ENCODE assay signal across 14 mouse cellular contexts in the genomic region with DNA sequence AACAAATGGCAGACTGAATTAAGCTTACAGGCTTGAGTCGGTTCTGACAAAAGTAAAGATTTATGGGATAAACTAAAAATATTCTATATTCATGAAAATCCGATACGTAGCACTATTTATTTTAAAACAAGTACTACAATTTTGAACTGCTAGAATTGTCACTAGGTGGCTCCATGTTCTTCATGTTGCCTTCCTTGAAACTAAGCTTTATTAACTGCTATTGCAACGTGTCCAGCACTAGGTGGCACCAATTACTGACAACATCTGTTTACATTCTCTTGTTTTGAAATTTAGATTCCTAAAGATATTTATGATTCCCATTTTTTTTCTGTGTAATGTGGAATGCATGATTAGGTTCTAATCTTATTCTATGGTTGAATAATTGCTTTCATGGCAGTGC.
A peak's percentile ranks its signal among the peaks of the same experiment; 100 is the strongest.
DNase-seq lines count a peak whose midpoint lies in the region; ATAC-seq and TF ChIP-seq lines count a peak whose summit lies in the region.
"Had no signal": no experiment of that assay in that cellular context is flagged by ENCODE, and none has a peak within 500 bp of the region (broad histone marks: within the 10 kb centered on the region; RNA-seq: fewer than 3 reads in every experiment).

No protein-coding gene starts in this region.

- DNase-seq in embryonic facial prominence, embryonic 11.5 days (ENCODE audit: low spot score): peak; percentile 0
- no peak for DNase-seq in embryonic facial prominence, embryonic 10.5 days (ENCODE audit: low spot score)
- no peak for DNase-seq in layer of hippocampus, adult 2 months (ENCODE audit: low spot score in 2 of 2)
- no peak for DNase-seq in layer of hippocampus, adult 8-10 months (ENCODE audit: low spot score in 2 of 2)
- peak; percentile 9 for DNase-seq in right cerebral cortex, postnatal 14 days
- no peak for DNase-seq in right cerebral cortex, postnatal 25 days
- DNase-seq in stomach, postnatal 0 days (ENCODE audit: low spot score): no peak
- DNase-seq in adrenal gland, adult 8-10 months: no peak

- no peak overlapping the region for H3K4me3 ChIP-seq in embryonic facial prominence, embryonic 11.5 days (ENCODE audit: low read depth, low read length)
- H3K4me3 ChIP-seq in embryonic facial prominence, embryonic 10.5 days: no peak overlapping the region
- H3K4me3 ChIP-seq in layer of hippocampus, adult 2 months: no peak overlapping the region
- no peak overlapping the region for H3K4me3 ChIP-seq in stomach, postnatal 0 days (ENCODE audit: low read depth, low read length)
- H3K4me3 ChIP-seq: embryonic facial prominence, embryonic 13.5 days; limb, embryonic 12.5 days had no signal

- no peaks in the 10 kb centered on the region for H3K27me3 ChIP-seq in embryonic facial prominence, embryonic 11.5 days (ENCODE audit: control insufficient read depth, insufficient read depth, low read length)
- H3K27me3 ChIP-seq in embryonic facial prominence, embryonic 10.5 days (replicated peaks; ENCODE audit: low read depth, poor library complexity, severe bottlenecking): no peaks in the 10 kb centered on the region
- no peaks in the 10 kb centered on the region for H3K27me3 ChIP-seq in stomach, postnatal 0 days (ENCODE audit: control insufficient read depth, insufficient read depth, low read length)
- H3K27me3 ChIP-seq: CH12.LX; embryonic facial prominence, embryonic 13.5 days; limb, embryonic 12.5 days had no signal

- H3K36me3 ChIP-seq in embryonic facial prominence, embryonic 11.5 days (replicated peaks; ENCODE audit: control insufficient read depth, insufficient read depth, low read depth, low read length): no peaks in the 10 kb centered on the region
- H3K36me3 ChIP-seq in embryonic facial prominence, embryonic 10.5 days (replicated peaks): no peaks in the 10 kb centered on the region
- no peaks in the 10 kb centered on the region for H3K36me3 ChIP-seq in stomach, postnatal 0 days (ENCODE audit: control insufficient read depth, insufficient read depth, low read length)
- H3K36me3 ChIP-seq: embryonic facial prominence, embryonic 13.5 days; limb, embryonic 12.5 days had no signal

- TF ChIP-seq CTCF in layer of hippocampus, adult 2 months (conservative IDR thresholded peaks at IDR 0.05): peak; percentile 71
- TF ChIP-seq CTCF in stomach, postnatal 0 days (IDR thresholded peaks at IDR 0.05; ENCODE audit: low read depth): peak; percentile 25

- H3K9me3 ChIP-seq in embryonic facial prominence, embryonic 11.5 days (replicated peaks; ENCODE audit: control insufficient read depth, low read length): no peaks in the 10 kb centered on the region
- H3K9me3 ChIP-seq in embryonic facial prominence, embryonic 10.5 days: no peaks in the 10 kb centered on the region
- no peaks in the 10 kb centered on the region for H3K9me3 ChIP-seq in stomach, postnatal 0 days (ENCODE audit: control insufficient read depth, low read length)
- H3K9me3 ChIP-seq: embryonic facial prominence, embryonic 13.5 days; limb, embryonic 12.5 days had no signal

- no peak overlapping the region for H3K9ac ChIP-seq in embryonic facial prominence, embryonic 11.5 days (replicated peaks; ENCODE audit: low read length)
- no peak overlapping the region for H3K9ac ChIP-seq in stomach, postnatal 0 days (ENCODE audit: low read length)
- H3K9ac ChIP-seq: embryonic facial prominence, embryonic 13.5 days; limb, embryonic 12.5 days had no signal

- no peak for TF ChIP-seq EP300 in stomach, postnatal 0 days (optimal IDR thresholded peaks at IDR 0.05)

- no peak overlapping the region for H3K27ac ChIP-seq in embryonic facial prominence, embryonic 11.5 days (replicated peaks; ENCODE audit: low read depth, low read length)
- no peak overlapping the region for H3K27ac ChIP-seq in embryonic facial prominence, embryonic 10.5 days (replicated peaks)
- H3K27ac ChIP-seq in layer of hippocampus, adult 2 months: no peak overlapping the region
- no peak overlapping the region for H3K27ac ChIP-seq in stomach, postnatal 0 days (replicated peaks)
- H3K27ac ChIP-seq: embryonic facial prominence, embryonic 13.5 days; limb, embryonic 12.5 days had no signal

- H3K4me2 ChIP-seq in embryonic facial prominence, embryonic 11.5 days (ENCODE audit: low read depth, low read length): no peak overlapping the region
- H3K4me2 ChIP-seq in stomach, postnatal 0 days (replicated peaks; ENCODE audit: low read depth): no peak overlapping the region
- H3K4me2 ChIP-seq: embryonic facial prominence, embryonic 13.5 days; limb, embryonic 12.5 days had no signal

- 75% methylated on average over 4 of the region's 4 CpGs for WGBS in embryonic facial prominence, embryonic 11.5 days
- WGBS in embryonic facial prominence, embryonic 10.5 days: 72% methylated on average over 4 of the region's 4 CpGs
- 61% methylated on average over 4 of the region's 4 CpGs for WGBS in stomach, postnatal 0 days

- ATAC-seq in embryonic facial prominence, embryonic 11.5 days (replicated peaks; ENCODE audit: insufficient number of reproducible peaks, low FRiP score, low TSS enrichment, low read depth): no peak
- no peak for ATAC-seq in stomach, postnatal 0 days (ENCODE audit: low FRiP score, low TSS enrichment)
- ATAC-seq: forebrain, embryonic 16.5 days; intestine, embryonic 16.5 days; midbrain, embryonic 16.5 days had no signal

- no peaks in the 10 kb centered on the region for H3K4me1 ChIP-seq in embryonic facial prominence, embryonic 11.5 days (ENCODE audit: control insufficient read depth, insufficient read depth, low read length)
- H3K4me1 ChIP-seq in embryonic facial prominence, embryonic 10.5 days: no peaks in the 10 kb centered on the region
- H3K4me1 ChIP-seq in stomach, postnatal 0 days (replicated peaks; ENCODE audit: control insufficient read depth, insufficient read depth): no peaks in the 10 kb centered on the region
- H3K4me1 ChIP-seq: embryonic facial prominence, embryonic 13.5 days; limb, embryonic 12.5 days had no signal

Comparison
In these comparisons a context has a peak if more than half of its experiments do, and no peak if none do; other contexts are left out.
1. DNase-seq: peak in embryonic facial prominence, embryonic 11.5 days (single experiment) and right cerebral cortex, postnatal 14 days (single experiment); none in embryonic facial prominence, embryonic 10.5 days (single experiment), layer of hippocampus, adult 2 months (0 of 2), layer of hippocampus, adult 8-10 months (0 of 2), right cerebral cortex, postnatal 25 days (single experiment), stomach, postnatal 0 days (single experiment) and adrenal gland, adult 8-10 months (single experiment).